Mouse (Mus musculus): ENCODE data around the gene Adgrg5.

GRCm38 (mm10) chr8:94992534-94992933 is 69.0 kb downstream of the Adgrg5 start:
- TF ChIP-seq POLR2A (IDR thresholded peaks at IDR 0.05; ENCODE audit: borderline replicate concordance, low read depth, low read length): no peak
- no peak for TF ChIP-seq CTCF (IDR thresholded peaks at IDR 0.05; ENCODE audit: low read depth, low read length)
